Mouse (Mus musculus) kidney, postnatal 25 days (tissue): ENCODE measurements at regions not wholly inside any gene's neighbourhood (a gene's known extent, or its start where the extent isn't known, plus 50 kb on each side); places are given as distances from the start of the nearest gene placed in this dataset.
"Not testable (repeated sequence)": the region's sequence is repeated elsewhere in the genome, so short reads cannot be mapped to it uniquely, and the experiment has no call there.

ENCODE experiments used
- DNase-seq, 2 experiments: peaks; one replicate each; pipeline ENCODE4 v3.0.0; 2021; ENCODE audit warnings: mixed read lengths in 2 of 2

DNA sequence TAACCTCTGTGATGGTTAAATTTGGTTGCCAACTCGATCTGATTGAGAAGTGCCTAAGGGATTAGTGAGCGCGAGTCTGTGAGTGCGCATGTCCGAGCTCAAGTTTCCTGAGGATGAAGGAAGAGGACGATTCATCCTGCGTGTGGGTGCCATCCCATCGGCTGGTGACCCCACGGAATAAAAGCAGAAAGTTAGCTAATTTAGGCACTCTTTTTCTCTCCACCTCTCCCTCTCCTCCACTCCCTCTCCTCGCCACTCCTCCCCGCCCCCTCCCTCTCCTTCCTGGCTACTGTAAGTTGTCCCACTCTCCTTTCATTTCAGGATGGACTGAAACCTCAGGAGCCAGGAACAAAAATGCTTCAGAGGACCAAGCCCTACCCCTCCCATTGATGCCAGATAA lies 168.9 kb upstream of the Gm10131 start:
- DNase-seq = peak in 1 of 2 experiments; percentile 5

DNA sequence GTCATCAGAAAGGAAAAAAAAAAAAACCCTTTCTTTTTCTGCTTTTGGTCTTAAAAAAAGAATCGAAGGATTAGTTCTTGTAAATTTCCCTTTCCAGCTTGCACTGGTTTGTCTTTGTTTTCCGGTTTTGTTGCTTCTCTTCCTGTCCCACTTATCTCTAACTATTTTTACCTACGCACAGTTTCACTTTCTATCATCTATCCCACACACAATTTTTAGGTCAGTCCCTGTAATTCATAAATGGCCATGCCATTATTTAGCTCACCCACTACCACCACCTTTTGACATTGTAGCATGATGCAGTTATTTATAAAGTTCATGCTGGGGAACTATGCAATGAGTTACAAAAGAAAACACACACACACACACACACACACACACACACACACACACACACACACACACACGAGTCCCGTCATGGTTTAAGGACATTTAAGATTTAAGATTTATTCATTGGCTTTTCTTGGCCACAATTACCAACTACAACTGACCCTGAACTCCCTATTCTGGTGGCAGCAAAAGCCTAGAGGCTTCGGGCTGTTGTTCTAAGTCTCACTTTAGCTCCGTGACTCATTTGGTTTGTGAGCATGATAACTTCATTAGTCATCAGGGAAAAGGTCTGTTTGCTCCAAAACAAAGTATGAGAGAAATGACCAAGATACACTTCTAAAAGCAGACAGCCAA lies 164.6 kb upstream of the Gm10131 start:
- no peak for DNase-seq

GRCm38 (mm10) chr8:34274796-34275195 lies 163.3 kb upstream of the Gm10131 start:
- DNase-seq = not testable (repeated sequence)

GRCm38 (mm10) chr8:34274171-34274570 lies 162.6 kb upstream of the Gm10131 start:
- no peak for DNase-seq

DNA sequence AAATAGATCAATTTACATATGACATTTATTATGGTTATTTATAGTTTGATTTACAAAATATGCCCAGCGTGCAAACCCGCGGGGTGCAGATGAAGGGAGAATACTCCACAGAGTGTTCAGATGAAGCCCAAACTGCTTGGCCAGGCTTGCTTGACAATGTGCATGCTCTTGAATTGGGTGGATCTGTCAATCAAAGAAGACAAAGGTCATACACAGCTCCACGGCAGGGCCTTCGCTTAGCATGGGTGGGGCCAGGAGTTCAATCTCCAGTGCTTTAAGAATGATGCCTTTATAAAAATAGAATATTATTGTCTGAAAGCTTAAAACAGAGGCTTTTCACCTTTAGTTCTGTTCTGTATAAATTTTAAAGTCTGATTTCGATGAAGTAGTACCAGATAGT lies 158.3 kb upstream of the Gm10131 start:
- no peak for DNase-seq

DNA sequence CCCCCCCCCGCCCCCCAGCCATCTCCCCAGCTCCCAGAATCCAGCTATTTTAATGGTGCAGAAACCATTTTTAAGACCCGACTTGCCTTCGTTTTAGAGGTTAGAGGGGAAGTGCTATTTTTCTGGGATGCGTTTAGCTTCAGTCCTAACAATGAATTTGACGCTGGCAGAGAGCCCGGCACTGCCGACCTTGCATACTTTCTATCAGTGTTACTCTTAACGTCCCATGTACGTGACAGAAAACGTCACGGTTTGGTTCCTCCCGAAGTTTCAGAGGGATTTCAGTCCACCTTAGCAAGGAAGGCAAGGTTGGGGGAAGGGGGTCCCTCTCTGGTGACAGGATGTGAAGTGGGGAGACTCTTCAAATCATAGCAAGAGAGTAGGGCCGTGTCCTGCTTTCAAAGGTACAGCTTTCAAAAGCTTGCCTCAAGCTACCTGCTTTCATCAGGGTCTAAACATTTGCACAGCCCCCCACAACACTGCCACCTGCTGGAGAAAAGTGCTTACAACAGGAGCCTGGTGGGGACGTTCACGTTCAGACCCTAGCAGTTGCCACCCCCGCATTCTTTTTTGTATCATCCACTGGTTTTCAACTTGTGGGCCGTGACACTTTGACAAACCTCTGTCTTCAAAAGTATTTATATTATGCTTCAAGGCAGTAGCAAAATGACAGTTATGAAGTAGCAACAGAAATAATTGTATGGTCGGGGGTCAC lies 157.4 kb upstream of the Gm10131 start:
- DNase-seq = peak in 1 of 2 experiments; percentile 6

GRCm38 (mm10) chr8:34254978-34255377 lies 143.4 kb upstream of the Gm10131 start:
- peak in 1 of 2 experiments; percentile 5 for DNase-seq

DNA sequence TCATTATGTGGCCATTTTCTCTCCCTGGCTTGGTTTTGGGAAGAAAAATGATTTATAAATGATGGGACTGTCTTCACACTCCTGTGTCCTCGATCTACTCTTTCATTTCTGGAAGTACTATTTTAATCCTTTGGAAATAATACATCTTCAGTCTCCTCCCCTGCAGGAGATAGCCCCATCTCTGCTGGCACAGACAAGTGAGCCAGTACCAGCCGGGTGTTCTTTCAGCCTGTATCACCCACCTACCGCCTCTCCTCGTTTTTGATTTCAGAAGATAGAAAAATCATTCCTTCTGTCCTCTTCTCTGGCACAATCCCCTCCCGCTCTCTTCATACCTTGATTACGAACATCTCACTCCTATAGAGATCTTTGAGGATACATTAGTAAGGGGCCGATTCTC lies 140.4 kb upstream of the Gm10131 start:
- no peak for DNase-seq

- DNase-seq = no peak
These were observed 127.9 kb upstream of the Gm10131 start for GRCm38 (mm10) chr8:34239346-34239900.

DNA sequence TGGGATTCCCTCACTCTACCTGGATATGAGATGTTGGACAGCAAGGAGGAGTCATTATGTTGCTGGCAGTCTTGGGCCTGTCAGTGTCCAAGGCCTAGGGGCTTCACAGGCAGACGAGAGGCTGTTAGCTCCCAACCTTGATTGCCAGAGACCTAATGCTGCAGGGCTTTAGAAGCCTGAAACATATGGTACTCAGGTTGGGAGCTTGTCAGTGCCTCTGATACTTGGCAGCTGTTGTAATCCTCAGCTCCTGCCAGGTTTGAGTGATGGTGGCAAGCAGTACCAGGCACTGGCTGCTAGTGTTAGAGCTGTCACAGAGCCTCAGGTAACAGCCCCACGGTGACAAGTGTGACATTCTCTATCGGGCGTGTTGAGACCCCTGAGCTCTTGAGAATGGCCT lies 122.2 kb upstream of the Gm10131 start:
- no peak for DNase-seq

DNA sequence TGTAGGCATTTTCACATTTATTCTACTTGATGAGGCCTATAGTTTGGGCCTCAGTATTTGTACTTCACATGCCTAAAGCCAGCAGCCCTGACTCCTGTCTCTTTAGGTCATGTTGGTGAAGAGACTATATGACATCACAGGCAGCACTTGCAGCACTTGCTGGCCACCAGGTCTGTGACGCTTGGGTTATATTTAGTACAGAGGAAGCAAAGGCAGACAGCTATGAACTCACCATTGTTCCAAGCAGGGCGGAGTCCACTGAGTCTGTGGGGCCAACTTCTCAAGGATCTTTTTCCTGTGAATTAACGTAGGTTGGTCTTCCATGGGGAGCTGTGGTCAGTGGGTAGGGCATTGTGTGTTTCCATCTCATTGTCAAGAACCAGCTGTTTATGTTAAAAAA lies 117.9 kb upstream of the Gm10131 start:
- DNase-seq = peak; percentile 5 to 44

- DNase-seq = peak in 1 of 2 experiments; percentile 4
These were observed 113.7 kb upstream of the Gm10131 start for GRCm38 (mm10) chr8:34225011-34225890.

DNA sequence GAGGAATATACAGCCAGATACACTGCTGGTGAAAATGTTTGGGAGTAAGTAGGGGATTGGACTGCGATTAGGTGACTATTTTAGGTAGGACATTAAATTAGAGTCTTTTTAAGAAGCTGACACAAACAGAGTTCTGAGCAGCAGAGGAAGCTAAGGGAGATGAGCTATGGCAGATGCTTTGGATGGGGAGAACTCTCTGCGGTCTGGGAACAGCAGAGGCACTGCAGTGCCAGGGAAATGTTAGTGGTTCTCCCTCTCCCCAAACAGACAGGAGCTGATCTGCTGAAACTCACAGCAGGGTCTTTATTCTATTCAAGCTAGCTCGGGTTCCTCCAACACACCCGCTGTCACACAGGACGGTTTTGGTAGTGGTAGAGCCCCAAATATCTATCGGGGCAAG lies 110.7 kb upstream of the Gm10131 start:
- DNase-seq = no peak
